Mouse (Mus musculus): ENCODE measurements around the gene Sec61b.

GRCm38 (mm10) chr4:47492311-47493086 is 18.0 kb downstream of the Sec61b start:
- no peak for TF ChIP-seq CTCF (IDR thresholded peaks at IDR 0.05; ENCODE audit: low read depth, low read length)
- no peak for TF ChIP-seq POLR2A (IDR thresholded peaks at IDR 0.05; ENCODE audit: insufficient read depth, low read length)
- TF ChIP-seq EP300 (IDR thresholded peaks at IDR 0.05; ENCODE audit: insufficient read depth, low read depth, low read length), result no peak

All from ES-Bruce4 (cell line).